13 mouse cellular contexts compared by ENCODE assay signal in the genomic region with DNA sequence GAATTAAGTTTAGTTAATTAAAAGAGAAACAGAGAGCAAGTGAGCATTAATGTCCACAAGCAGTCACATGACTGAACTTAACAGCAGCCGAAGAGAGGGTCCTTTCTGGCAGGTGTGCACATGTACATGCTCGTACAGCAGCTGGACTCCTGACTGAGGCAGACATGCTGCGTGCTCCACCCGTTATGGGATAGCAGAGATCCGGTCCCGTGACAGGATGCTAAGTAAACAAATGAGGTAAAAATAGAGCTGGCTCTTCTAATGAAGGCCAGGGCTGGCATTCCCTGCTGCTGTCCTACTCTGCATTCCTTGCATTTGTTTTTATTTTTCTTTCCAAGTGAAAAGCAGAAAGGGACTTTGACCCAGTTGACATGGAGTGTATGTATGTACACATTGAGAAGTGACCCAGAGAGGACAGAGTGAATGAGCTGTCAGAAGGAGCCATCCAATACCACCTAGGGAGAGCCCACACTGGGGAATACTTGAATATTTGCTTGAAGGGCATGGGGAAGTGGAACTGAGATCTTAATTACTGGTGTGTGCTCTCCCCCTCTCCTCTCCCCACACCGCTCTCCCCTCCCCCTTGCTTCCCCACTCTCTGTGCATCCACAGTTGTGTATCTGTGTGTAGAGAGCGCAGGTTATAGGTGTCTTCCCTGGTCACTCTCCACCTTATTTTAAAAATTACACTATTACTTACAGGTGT. TPM values are rescaled to one million over a fixed set of nuclear protein-coding genes. Genes with fewer than 3 reads are reported as not detected.
DNase-seq lines count a peak whose midpoint lies in the region; ATAC-seq and TF ChIP-seq lines count a peak whose summit lies in the region.
"Had no signal": no experiment of that assay in that cellular context is flagged by ENCODE, and none has a peak within 500 bp of the region (broad histone marks: within the 10 kb centered on the region; RNA-seq: fewer than 3 reads in every experiment).

No protein-coding gene starts in this region.

- 0 out of 2 replicates have a peak, but pooled peaks cover 2% of the 10 kb centered on the region for H3K9me3 ChIP-seq in heart, embryonic 16.5 days (replicated peaks; ENCODE audit: control insufficient read depth, low read length)
- H3K9me3 ChIP-seq in embryonic facial prominence, embryonic 11.5 days (replicated peaks; ENCODE audit: control insufficient read depth, low read length): no peaks in the 10 kb centered on the region

- H3K36me3 ChIP-seq in heart, embryonic 16.5 days (ENCODE audit: control insufficient read depth, insufficient read depth): no peaks in the 10 kb centered on the region
- H3K36me3 ChIP-seq in embryonic facial prominence, embryonic 11.5 days (replicated peaks; ENCODE audit: control insufficient read depth, insufficient read depth, low read depth, low read length): no peaks in the 10 kb centered on the region
- no peaks in the 10 kb centered on the region for H3K36me3 ChIP-seq in thymus, adult 2 months (ENCODE audit: control insufficient read depth, insufficient read depth, low read length)

- H3K4me3 ChIP-seq in heart, embryonic 16.5 days (ENCODE audit: low read length): no peak overlapping the region
- no peak overlapping the region for H3K4me3 ChIP-seq in embryonic facial prominence, embryonic 11.5 days (ENCODE audit: low read depth, low read length)
- H3K4me3 ChIP-seq in thymus, adult 2 months (ENCODE audit: control insufficient read depth, insufficient read depth, low read length): no peak overlapping the region
- H3K4me3 ChIP-seq: erythroblast, embryonic 14.5 days; limb, embryonic 13.5 days had no signal

- TF ChIP-seq POLR2A in thymus, adult 2 months (IDR thresholded peaks at IDR 0.05; ENCODE audit: control insufficient read depth, extremely low read depth, insufficient read depth, low read length, poor library complexity): no peak

- peaks cover 6% of the 10 kb centered on the region for H3K4me1 ChIP-seq in heart, embryonic 16.5 days (ENCODE audit: control insufficient read depth, insufficient read depth, low read length)
- no peaks in the 10 kb centered on the region for H3K4me1 ChIP-seq in embryonic facial prominence, embryonic 11.5 days (ENCODE audit: control insufficient read depth, insufficient read depth, low read length)
- H3K4me1 ChIP-seq in thymus, adult 2 months (replicated peaks; ENCODE audit: control insufficient read depth, insufficient read depth, low read length): peaks cover 12% of the 10 kb centered on the region

- no peak for TF ChIP-seq CTCF in thymus, adult 2 months (IDR thresholded peaks at IDR 0.05; ENCODE audit: borderline replicate concordance, control insufficient read depth, extremely low read depth, insufficient read depth, low read length, poor library complexity)

- 0 out of 2 replicates have a peak overlapping the region, but pooled peaks have one; percentile 16 for H3K4me2 ChIP-seq in heart, embryonic 16.5 days (ENCODE audit: low read depth, low read length)
- H3K4me2 ChIP-seq in embryonic facial prominence, embryonic 11.5 days (ENCODE audit: low read depth, low read length): no peak overlapping the region
- H3K4me2 ChIP-seq: limb, embryonic 13.5 days had no signal

- no peaks in the 10 kb centered on the region for H3K27me3 ChIP-seq in heart, embryonic 16.5 days (ENCODE audit: control insufficient read depth, insufficient read depth, low read length)
- no peaks in the 10 kb centered on the region for H3K27me3 ChIP-seq in embryonic facial prominence, embryonic 11.5 days (ENCODE audit: control insufficient read depth, insufficient read depth, low read length)
- H3K27me3 ChIP-seq in thymus, adult 2 months (ENCODE audit: control insufficient read depth, insufficient read depth, low read length): no peaks in the 10 kb centered on the region
- H3K27me3 ChIP-seq: limb, embryonic 13.5 days had no signal

- DNase-seq in heart, postnatal 4 days: no peak
- peak; percentile 70 for DNase-seq in A20 (ENCODE audit: low read depth, low spot score)
- DNase-seq in embryonic facial prominence, embryonic 11.5 days (ENCODE audit: low spot score): peak; percentile 36
- peak; percentile 65 for DNase-seq in lung, postnatal 10 days
- no peak for DNase-seq in left cerebral cortex, adult 8-10 months (ENCODE audit: low spot score in 2 of 2)
- DNase-seq in thymus, postnatal 10 days (ENCODE audit: low spot score in 2 of 2): no peak
- no peak for DNase-seq in thymus, adult 2 months
- DNase-seq: kidney, postnatal 36 days had no signal

- no peak overlapping the region for H3K27ac ChIP-seq in heart, embryonic 16.5 days (ENCODE audit: low read length)
- no peak overlapping the region for H3K27ac ChIP-seq in embryonic facial prominence, embryonic 11.5 days (replicated peaks; ENCODE audit: low read depth, low read length)
- no peak overlapping the region for H3K27ac ChIP-seq in thymus, adult 2 months (ENCODE audit: control insufficient read depth, insufficient read depth, low read length)
- H3K27ac ChIP-seq: limb, embryonic 13.5 days had no signal

- peak; percentile 55; the same call in 1 of the 2 replicates for ATAC-seq in heart, embryonic 16.5 days (replicated peaks; ENCODE audit: extremely low read depth, insufficient read depth, low FRiP score)
- ATAC-seq in embryonic facial prominence, embryonic 11.5 days (replicated peaks; ENCODE audit: insufficient number of reproducible peaks, low FRiP score, low TSS enrichment, low read depth): no peak

- 37% methylated on average over 8 of the region's 8 CpGs for WGBS in heart, embryonic 16.5 days
- WGBS in embryonic facial prominence, embryonic 11.5 days: 30% methylated on average over 8 of the region's 8 CpGs
- 73% methylated on average over 8 of the region's 8 CpGs for WGBS in thymus, adult 2 months

- no peak overlapping the region for H3K9ac ChIP-seq in heart, embryonic 16.5 days (ENCODE audit: low read length)
- H3K9ac ChIP-seq in embryonic facial prominence, embryonic 11.5 days (replicated peaks; ENCODE audit: low read length): no peak overlapping the region
- H3K9ac ChIP-seq: limb, embryonic 13.5 days had no signal

RNA-seq across cellular contexts. Expression of gene D6Ertd527e, which starts 22.7 kb away (rescaled TPM):
- polyA plus RNA-seq in heart, embryonic 16.5 days (2015; fragmentation: Nextera tagmentation; extraction: Ambion mirVana): 0.12 and 0.21 TPM in 2 replicates
- not detected for total RNA-seq in heart, postnatal 4 days (2021)
- polyA plus RNA-seq in embryonic facial prominence, embryonic 11.5 days (2014; fragmentation: Nextera tagmentation; extraction: Ambion mirVana): 0.32 and 0.33 TPM in 2 replicates
- under 1 TPM in 1 of 4 experiments, not detected in 3; 0.41 TPM for total RNA-seq in left cerebral cortex, adult 8-10 months (2022)
- polyA plus RNA-seq in thymus, adult 2 months (2012; rRNA removed): 1.1 and 1.4 TPM in 2 replicates
- total RNA-seq: gastrocnemius, adult 18-20 months had no signal
- polyA plus RNA-seq: erythroblast, embryonic 14.5 days; hindbrain, embryonic 11.5 days had no signal

Comparison
In these comparisons a context has a peak if more than half of its experiments do, and no peak if none do; other contexts are left out.
1. DNase-seq: peak in A20 (single experiment), embryonic facial prominence, embryonic 11.5 days (single experiment) and lung, postnatal 10 days (single experiment); none in heart, postnatal 4 days (single experiment), left cerebral cortex, adult 8-10 months (0 of 2), thymus, postnatal 10 days (0 of 2) and thymus, adult 2 months (single experiment).